Mouse (Mus musculus): ENCODE measurements around the gene Dnajb6. TPM values are rescaled to one million over a fixed set of nuclear protein-coding genes. Genes with fewer than 3 reads are reported as not detected.

Gene Dnajb6
- polyA plus RNA-seq, 1 experiment from 2014 or later: 145 TPM

DNA sequence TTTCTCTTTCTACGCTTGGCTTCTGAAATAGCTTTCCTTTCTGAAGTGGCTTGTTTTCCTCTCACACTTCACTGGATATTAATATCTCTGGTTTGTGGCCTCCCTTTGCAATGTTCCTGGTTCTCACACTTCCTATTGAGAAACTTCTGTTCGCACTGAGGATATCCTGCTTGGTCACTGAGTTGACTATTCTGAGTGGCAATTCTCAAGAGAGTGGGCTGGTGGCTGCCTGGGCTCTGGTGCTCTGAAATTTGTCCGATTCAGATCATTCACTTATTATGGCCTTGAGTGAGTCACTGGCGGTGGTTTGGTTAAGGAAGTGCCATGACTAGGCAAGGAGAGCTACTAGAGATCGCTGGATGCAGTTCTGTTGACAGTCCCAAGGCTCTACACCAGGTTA lies 118.9 kb downstream of the Dnajb6 start:
- ATAC-seq (replicated peaks; ENCODE audit: low FRiP score, low read depth) (no peak), DNase-seq (ENCODE audit: low spot score) (no peak)
- H3K27me3 ChIP-seq (ENCODE audit: insufficient read depth, low read length): no peaks in the 10 kb centered on the region
- H3K4me1 ChIP-seq (replicated peaks; ENCODE audit: insufficient read depth, low read length): no peaks in the 10 kb centered on the region
- no peak overlapping the region for H3K9ac ChIP-seq (ENCODE audit: low read depth, low read length)
- H3K27ac ChIP-seq: no peak overlapping the region
- 55% methylated on average over 5 of the region's 5 CpGs for WGBS
- no peak overlapping the region for H3K4me2 ChIP-seq (ENCODE audit: low read length)
- H3K36me3 ChIP-seq (ENCODE audit: insufficient read depth, low read length): no peaks in the 10 kb centered on the region
- no peak for TF ChIP-seq CTCF (IDR thresholded peaks at IDR 0.05; ENCODE audit: low read depth)
- no peak overlapping the region for H3K4me3 ChIP-seq (replicated peaks; ENCODE audit: low read depth, low read length)
- H3K9me3 ChIP-seq (replicated peaks; ENCODE audit: low read length): no peaks in the 10 kb centered on the region

DNA sequence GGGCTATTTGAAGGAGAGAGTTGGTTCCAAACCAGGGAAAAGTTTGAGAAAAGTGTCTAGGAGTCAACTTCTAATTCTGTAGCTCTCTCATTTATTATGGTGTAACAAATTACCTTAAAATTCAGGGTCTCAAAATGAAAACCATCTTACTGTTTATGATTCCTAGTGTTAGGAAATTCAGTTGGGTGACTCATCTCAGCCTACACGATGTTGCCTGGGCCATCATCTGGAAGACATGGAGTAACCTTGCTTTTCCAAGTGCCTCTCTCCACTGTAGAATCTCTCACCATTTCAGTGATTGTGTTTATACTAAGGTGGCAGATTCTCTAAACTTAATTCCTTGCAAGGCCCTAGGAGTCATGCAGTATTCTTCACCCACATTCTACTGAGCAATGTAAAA lies 119.5 kb downstream of the Dnajb6 start:
- TF ChIP-seq CTCF (IDR thresholded peaks at IDR 0.05; ENCODE audit: low read depth): no peak
- no peak for ATAC-seq (replicated peaks; ENCODE audit: low FRiP score, low read depth)
- no peak for DNase-seq (ENCODE audit: low spot score)

DNA sequence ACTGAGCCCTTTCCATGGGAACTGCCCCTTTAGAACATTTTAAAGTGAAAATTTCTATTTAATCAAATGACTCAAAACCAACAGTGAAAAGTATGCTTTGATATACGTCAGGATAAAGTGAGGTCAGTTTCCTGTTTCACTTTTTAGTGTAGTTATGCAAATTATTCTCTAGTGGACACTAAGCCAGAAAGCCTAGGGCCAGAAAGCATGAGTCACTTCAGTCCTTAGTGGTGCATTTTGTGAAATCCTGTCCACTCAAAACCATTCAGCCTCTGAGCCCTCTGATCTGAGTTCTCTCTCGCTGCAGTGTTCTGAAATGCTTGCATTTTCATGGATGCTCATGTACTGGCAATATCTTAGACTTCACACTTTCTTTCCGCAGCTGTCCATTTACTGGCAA lies 126.0 kb downstream of the Dnajb6 start:
- no peaks in the 10 kb centered on the region for H3K27me3 ChIP-seq (ENCODE audit: insufficient read depth, low read length)
- no peaks in the 10 kb centered on the region for H3K4me1 ChIP-seq (replicated peaks; ENCODE audit: insufficient read depth, low read length)
- no peak for ATAC-seq (replicated peaks; ENCODE audit: low FRiP score, low read depth)
- H3K9me3 ChIP-seq (replicated peaks; ENCODE audit: low read length): no peaks in the 10 kb centered on the region
- WGBS: 66% methylated on average over 3 of the region's 3 CpGs
- no peak for DNase-seq (ENCODE audit: low spot score)
- no peak overlapping the region for H3K9ac ChIP-seq (ENCODE audit: low read depth, low read length)
- H3K36me3 ChIP-seq (ENCODE audit: insufficient read depth, low read length): no peaks in the 10 kb centered on the region
- no peak for TF ChIP-seq CTCF (IDR thresholded peaks at IDR 0.05; ENCODE audit: low read depth)
- no peak overlapping the region for H3K27ac ChIP-seq
- H3K4me2 ChIP-seq (ENCODE audit: low read length): no peak overlapping the region
- H3K4me3 ChIP-seq (replicated peaks; ENCODE audit: low read depth, low read length): no peak overlapping the region

More for the DNA sequence above, 119.5 kb downstream of the Dnajb6 start:
- Histone ChIP-seq H3K9me3 (replicated peaks; ENCODE audit: low read length) (no peaks in the 10 kb centered on the region), H3K36me3 (ENCODE audit: insufficient read depth, low read length) (no peaks in the 10 kb centered on the region), H3K27me3 (ENCODE audit: insufficient read depth, low read length) (no peaks in the 10 kb centered on the region), H3K4me1 (replicated peaks; ENCODE audit: insufficient read depth, low read length) (no peaks in the 10 kb centered on the region), H3K4me3 (replicated peaks; ENCODE audit: low read depth, low read length) (no peak overlapping the region), H3K27ac (no peak overlapping the region), H3K9ac (ENCODE audit: low read depth, low read length) (no peak overlapping the region), H3K4me2 (ENCODE audit: low read length) (no peak overlapping the region)
- 69% methylated on average over 1 of the region's 1 CpGs for WGBS

DNA sequence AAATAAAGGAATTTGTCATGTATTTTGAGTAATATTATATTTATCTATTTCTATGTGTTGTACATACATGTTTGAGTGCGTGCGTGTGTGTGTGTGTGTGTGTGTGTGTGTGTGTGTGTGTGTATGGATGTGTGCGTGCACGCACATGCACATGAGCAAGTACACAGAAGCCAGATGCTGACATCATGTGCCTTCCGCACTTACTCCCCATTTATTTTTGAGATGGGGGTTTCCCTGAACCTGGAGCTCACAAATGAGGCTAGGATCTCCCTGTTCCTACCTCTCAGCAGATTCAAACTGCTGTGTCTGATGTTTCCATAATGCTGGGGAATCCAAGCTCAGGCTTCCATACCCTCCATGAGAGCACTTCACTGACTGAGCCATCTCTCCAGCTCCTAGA lies 126.9 kb downstream of the Dnajb6 start:
- DNase-seq (ENCODE audit: low spot score) (no peak), ATAC-seq (replicated peaks; ENCODE audit: low FRiP score, low read depth) (no peak)
- Histone ChIP-seq H3K27ac (no peak overlapping the region), H3K27me3 (ENCODE audit: insufficient read depth, low read length) (no peaks in the 10 kb centered on the region), H3K4me1 (replicated peaks; ENCODE audit: insufficient read depth, low read length) (no peaks in the 10 kb centered on the region), H3K9me3 (replicated peaks; ENCODE audit: low read length) (no peaks in the 10 kb centered on the region), H3K4me3 (replicated peaks; ENCODE audit: low read depth, low read length) (no peak overlapping the region), H3K4me2 (ENCODE audit: low read length) (no peak overlapping the region), H3K9ac (ENCODE audit: low read depth, low read length) (no peak overlapping the region), H3K36me3 (ENCODE audit: insufficient read depth, low read length) (no peaks in the 10 kb centered on the region)
- 96% methylated on average over 5 of the region's 5 CpGs for WGBS
- TF ChIP-seq CTCF (IDR thresholded peaks at IDR 0.05; ENCODE audit: low read depth): no peak

DNA sequence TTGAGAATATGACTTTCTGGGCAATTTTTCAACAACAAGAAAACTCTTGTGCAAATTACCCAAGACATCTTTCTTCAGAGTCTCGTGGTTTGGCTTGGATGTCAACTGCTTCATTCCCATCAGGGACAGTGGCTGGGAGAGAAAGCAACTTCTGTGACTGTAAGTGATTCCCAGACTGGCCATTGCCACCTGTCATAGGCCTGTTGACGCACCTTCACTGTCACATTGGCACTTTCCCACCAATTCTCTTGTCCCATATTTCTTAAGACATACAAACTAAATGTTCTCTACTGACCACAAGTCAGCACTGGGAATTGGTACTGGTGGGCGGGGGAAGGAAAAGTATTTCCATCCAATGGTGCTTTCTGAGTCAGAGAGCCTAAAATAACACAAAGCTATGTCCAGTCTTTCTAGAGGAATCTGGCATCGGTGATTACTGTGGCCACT lies 128.8 kb downstream of the Dnajb6 start:
- Histone ChIP-seq H3K27ac (no peak overlapping the region), H3K9ac (ENCODE audit: low read depth, low read length) (no peak overlapping the region), H3K4me2 (ENCODE audit: low read length) (no peak overlapping the region), H3K9me3 (replicated peaks; ENCODE audit: low read length) (no peaks in the 10 kb centered on the region), H3K4me1 (replicated peaks; ENCODE audit: insufficient read depth, low read length) (no peaks in the 10 kb centered on the region), H3K36me3 (ENCODE audit: insufficient read depth, low read length) (no peaks in the 10 kb centered on the region), H3K27me3 (ENCODE audit: insufficient read depth, low read length) (no peaks in the 10 kb centered on the region), H3K4me3 (replicated peaks; ENCODE audit: low read depth, low read length) (no peak overlapping the region)
- DNase-seq (ENCODE audit: low spot score): no peak
- TF ChIP-seq CTCF (IDR thresholded peaks at IDR 0.05; ENCODE audit: low read depth): no peak
- ATAC-seq (replicated peaks; ENCODE audit: low FRiP score, low read depth): no peak
- WGBS: 78% methylated on average over 4 of the region's 4 CpGs

DNA sequence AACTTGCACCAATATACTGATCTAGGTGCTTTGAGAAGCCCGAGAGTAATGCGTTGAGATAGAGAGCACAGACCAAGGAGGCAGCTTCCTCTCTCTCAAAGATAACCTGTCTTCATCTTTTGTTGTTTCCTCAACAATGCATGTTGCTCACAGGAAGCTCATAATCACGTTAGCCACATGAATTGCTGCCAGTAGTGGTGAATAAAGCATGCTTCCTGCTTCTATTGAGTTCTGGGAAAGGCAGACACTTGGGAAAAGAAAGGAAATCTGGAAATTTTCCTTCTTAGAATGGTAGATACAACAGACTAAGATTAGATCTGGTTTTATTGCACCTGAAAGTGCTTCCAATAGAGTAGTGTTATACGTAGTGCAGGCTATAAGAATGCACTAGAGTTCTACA lies 129.5 kb downstream of the Dnajb6 start:
- ATAC-seq (replicated peaks; ENCODE audit: low FRiP score, low read depth) (no peak), DNase-seq (ENCODE audit: low spot score) (no peak)
- Histone ChIP-seq H3K36me3 (ENCODE audit: insufficient read depth, low read length) (no peaks in the 10 kb centered on the region), H3K4me1 (replicated peaks; ENCODE audit: insufficient read depth, low read length) (no peaks in the 10 kb centered on the region), H3K4me3 (replicated peaks; ENCODE audit: low read depth, low read length) (no peak overlapping the region), H3K27me3 (ENCODE audit: insufficient read depth, low read length) (no peaks in the 10 kb centered on the region), H3K9me3 (replicated peaks; ENCODE audit: low read length) (no peaks in the 10 kb centered on the region), H3K9ac (ENCODE audit: low read depth, low read length) (no peak overlapping the region), H3K4me2 (ENCODE audit: low read length) (no peak overlapping the region), H3K27ac (no peak overlapping the region)
- no peak for TF ChIP-seq CTCF (IDR thresholded peaks at IDR 0.05; ENCODE audit: low read depth)
- 68% methylated on average over 4 of the region's 4 CpGs for WGBS

Other genes starting within 250 kb of the Dnajb6 start
- gene Ube3c, start 166.4 kb upstream of the Dnajb6 start, polyA plus RNA-seq (2015; fragmentation: Nextera tagmentation; extraction: Ambion mirVana): 19.7 and 19.8 TPM in 2 replicates
- not detected in 2 replicates for gene Gm5129, start 248 bp downstream of the Dnajb6 start, polyA plus RNA-seq (2015; fragmentation: Nextera tagmentation; extraction: Ambion mirVana)